Mouse (Mus musculus) liver, embryonic 12.5 days (tissue): ENCODE results near the gene Irf2bpl. TPM values are rescaled to one million over a fixed set of nuclear protein-coding genes. Genes with fewer than 3 reads are reported as not detected.
A peak's percentile ranks its signal among the peaks of the same experiment; 100 is the strongest.

ENCODE experiments used
- ATAC-seq: fragments of 200-750 bp; cut with Nextera tagmentation; 2 replicates; pipeline ENCODE4 v1.8.0; 2017; ENCODE audit warnings: moderate number of reproducible peaks, mild to moderate bottlenecking, moderate library complexity
- H3K27ac ChIP-seq: fragments of 300-500 bp; sonication (generic); 2 replicates; pipeline ENCODE4 v1.5.1; 2016; ENCODE audit warnings: mild to moderate bottlenecking
- H3K27me3 ChIP-seq: fragments of 300-500 bp; sonication (generic); replicated peaks from 2 replicates; pipeline ENCODE4 v1.6.1; 2016; ENCODE audit warnings: mild to moderate bottlenecking, moderate library complexity
- H3K36me3 ChIP-seq: fragments of 300-500 bp; sonication (generic); 2 replicates; pipeline ENCODE4 v1.6.1; 2016; ENCODE audit warnings: mild to moderate bottlenecking, moderate library complexity
- H3K4me1 ChIP-seq: fragments of 300-500 bp; sonication (generic); 2 replicates; pipeline ENCODE4 v1.6.1; 2016
- H3K4me2 ChIP-seq: fragments of 300-500 bp; sonication (generic); 2 replicates; pipeline ENCODE4 v1.6.1; 2016; ENCODE audit warnings: mild to moderate bottlenecking, moderate library complexity
- H3K4me3 ChIP-seq: fragments of 300-500 bp; sonication (generic); 2 replicates; pipeline ENCODE4 v1.5.1; 2016; ENCODE audit warnings: mild to moderate bottlenecking, moderate library complexity
- H3K9ac ChIP-seq: fragments of 300-500 bp; sonication (generic); 2 replicates; pipeline ENCODE4 v1.6.1; 2016; ENCODE audit warnings: mild to moderate bottlenecking, moderate library complexity
- H3K9me3 ChIP-seq: fragments of 300-500 bp; sonication (generic); replicated peaks from 2 replicates; pipeline ENCODE4 v1.6.1; 2016; ENCODE audit warnings: mild to moderate bottlenecking, moderate library complexity
- WGBS: fragments of 180-500 bp; shearing (Covaris S2); methylation state at CpG from one replicate; pipeline ENCODE4 v1.1.7; 2016; ENCODE audit not compliant: insufficient replicate concordance; 5-methylcytosine and 5-hydroxymethylcytosine counted together
- polyA plus RNA-seq: library from polyadenylated mRNA; unstranded; fragments of >200 nt; fragmentation: Nextera tagmentation; extraction: Ambion mirVana; gene quantifications from 2 replicates; pipeline ENCODE4 v1.2.1, GENCODE M21; 2016

Irf2bpl gene
- polyA plus RNA-seq, 1 experiment from 2014 or later: 6.7 TPM

- Histone ChIP-seq H3K36me3 (no peaks in the 10 kb centered on the region), H3K27ac (peak overlapping the region; percentile 62), H3K4me1 (peaks cover 61% of the 10 kb centered on the region), H3K27me3 (peaks cover 13% of the 10 kb centered on the region; the same call in 1 of the 2 replicates), H3K9ac (no peak overlapping the region), H3K4me2 (peak overlapping the region; percentile 36), H3K9me3 (no peaks in the 10 kb centered on the region), H3K4me3 (no peak overlapping the region)
- WGBS: 17% methylated on average over 2 of the region's 2 CpGs
- peak; percentile 50; the same call in 1 of the 2 replicates for ATAC-seq
These were observed 29.8 kb upstream of the Irf2bpl start for GRCm38 (mm10) chr12:86914351-86914750.

DNA sequence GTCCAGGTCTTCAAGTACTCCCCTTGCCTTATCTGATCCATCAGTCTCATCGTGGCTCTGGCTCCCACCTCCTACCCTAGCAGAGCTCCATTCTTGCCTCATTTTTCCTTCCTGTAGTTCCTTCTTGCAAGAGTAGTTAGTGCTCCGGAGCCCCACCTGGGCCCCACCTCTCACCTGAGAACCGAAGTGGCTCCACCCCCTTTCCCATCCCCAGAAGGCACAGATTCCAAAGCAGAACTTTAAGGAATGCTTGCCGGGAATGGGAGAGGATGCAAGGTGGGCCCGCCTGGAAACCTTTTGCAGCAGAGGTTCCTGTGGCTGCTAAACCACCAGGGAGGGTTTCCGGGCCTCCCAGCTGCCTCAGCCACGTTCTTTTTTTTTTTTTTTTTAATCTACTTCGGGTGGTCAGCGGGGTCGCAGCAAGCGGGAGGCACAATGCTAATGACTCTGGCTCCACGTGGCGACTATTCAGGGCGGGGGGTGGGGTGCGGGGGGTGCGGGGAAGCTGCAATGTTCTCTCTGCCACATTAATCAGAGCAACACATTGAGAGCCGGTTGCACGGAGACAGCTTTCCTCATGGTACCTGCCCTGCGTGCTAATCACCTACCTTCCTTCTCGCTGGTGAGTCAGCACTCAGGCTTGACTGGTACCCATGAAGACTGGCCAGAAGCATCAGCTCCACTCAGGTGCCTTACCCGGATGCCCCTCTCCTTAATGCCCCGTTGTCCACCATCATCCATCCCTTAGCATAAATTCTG, 27.9 kb upstream of the Irf2bpl start:
- Histone ChIP-seq H3K9me3 (no peaks in the 10 kb centered on the region), H3K27ac (no peak overlapping the region), H3K4me2 (peak overlapping the region; percentile 14; the same call in 1 of the 2 replicates), H3K36me3 (no peaks in the 10 kb centered on the region), H3K4me1 (peaks cover 45% of the 10 kb centered on the region), H3K27me3 (peaks cover 13% of the 10 kb centered on the region; the same call in 1 of the 2 replicates), H3K4me3 (no peak overlapping the region), H3K9ac (no peak overlapping the region)
- no peak for ATAC-seq
- WGBS: 9% methylated on average over 22 of the region's 22 CpGs

GRCm38 (mm10) chr12:86911482-86911931, 26.9 kb upstream of the Irf2bpl start:
- Histone ChIP-seq H3K4me3 (no peak overlapping the region), H3K27ac (no peak overlapping the region), H3K27me3 (peaks cover 13% of the 10 kb centered on the region; the same call in 1 of the 2 replicates), H3K9me3 (no peaks in the 10 kb centered on the region), H3K4me2 (no peak overlapping the region), H3K36me3 (no peaks in the 10 kb centered on the region), H3K9ac (no peak overlapping the region), H3K4me1 (peaks cover 42% of the 10 kb centered on the region)
- 73% methylated on average over 10 of the region's 10 CpGs for whole genome bisulfite sequencing
- no peak for ATAC-seq

GRCm38 (mm10) chr12:86906395-86906794, 21.8 kb upstream of the Irf2bpl start:
- no peaks in the 10 kb centered on the region for H3K9me3 ChIP-seq
- H3K4me3 ChIP-seq: no peak overlapping the region
- H3K27ac ChIP-seq: no peak overlapping the region
- 0 out of 2 replicates have a peak, but pooled peaks cover 2% of the 10 kb centered on the region for H3K27me3 ChIP-seq
- H3K9ac ChIP-seq: no peak overlapping the region
- no peaks in the 10 kb centered on the region for H3K36me3 ChIP-seq
- H3K4me1 ChIP-seq: peaks cover 12% of the 10 kb centered on the region
- WGBS: 5% methylated on average over 15 of the region's 15 CpGs
- peak; percentile 36; the same call in 1 of the 2 replicates for ATAC-seq
- no peak overlapping the region for H3K4me2 ChIP-seq

GRCm38 (mm10) chr12:86905876-86906275, 21.3 kb upstream of the Irf2bpl start:
- H3K27me3 ChIP-seq: no peaks in the 10 kb centered on the region
- 0 out of 2 replicates have a peak, but pooled peaks have one; percentile 13 for ATAC-seq
- WGBS: 61% methylated on average over 7 of the region's 7 CpGs
- no peak overlapping the region for H3K9ac ChIP-seq
- no peak overlapping the region for H3K4me3 ChIP-seq
- no peaks in the 10 kb centered on the region for H3K9me3 ChIP-seq
- H3K36me3 ChIP-seq: no peaks in the 10 kb centered on the region
- peaks cover 9% of the 10 kb centered on the region for H3K4me1 ChIP-seq
- no peak overlapping the region for H3K4me2 ChIP-seq
- H3K27ac ChIP-seq: no peak overlapping the region

- Histone ChIP-seq H3K27ac (no peak overlapping the region), H3K4me3 (no peak overlapping the region), H3K9me3 (no peaks in the 10 kb centered on the region), H3K4me2 (no peak overlapping the region), H3K27me3 (no peaks in the 10 kb centered on the region), H3K9ac (no peak overlapping the region), H3K36me3 (no peaks in the 10 kb centered on the region), H3K4me1 (peaks cover 9% of the 10 kb centered on the region)
- 6% methylated on average over 4 of the region's 4 CpGs for WGBS
- ATAC-seq: peak; percentile 9; the same call in 1 of the 2 replicates
These were observed 20.6 kb upstream of the Irf2bpl start for GRCm38 (mm10) chr12:86905203-86905602.

DNA sequence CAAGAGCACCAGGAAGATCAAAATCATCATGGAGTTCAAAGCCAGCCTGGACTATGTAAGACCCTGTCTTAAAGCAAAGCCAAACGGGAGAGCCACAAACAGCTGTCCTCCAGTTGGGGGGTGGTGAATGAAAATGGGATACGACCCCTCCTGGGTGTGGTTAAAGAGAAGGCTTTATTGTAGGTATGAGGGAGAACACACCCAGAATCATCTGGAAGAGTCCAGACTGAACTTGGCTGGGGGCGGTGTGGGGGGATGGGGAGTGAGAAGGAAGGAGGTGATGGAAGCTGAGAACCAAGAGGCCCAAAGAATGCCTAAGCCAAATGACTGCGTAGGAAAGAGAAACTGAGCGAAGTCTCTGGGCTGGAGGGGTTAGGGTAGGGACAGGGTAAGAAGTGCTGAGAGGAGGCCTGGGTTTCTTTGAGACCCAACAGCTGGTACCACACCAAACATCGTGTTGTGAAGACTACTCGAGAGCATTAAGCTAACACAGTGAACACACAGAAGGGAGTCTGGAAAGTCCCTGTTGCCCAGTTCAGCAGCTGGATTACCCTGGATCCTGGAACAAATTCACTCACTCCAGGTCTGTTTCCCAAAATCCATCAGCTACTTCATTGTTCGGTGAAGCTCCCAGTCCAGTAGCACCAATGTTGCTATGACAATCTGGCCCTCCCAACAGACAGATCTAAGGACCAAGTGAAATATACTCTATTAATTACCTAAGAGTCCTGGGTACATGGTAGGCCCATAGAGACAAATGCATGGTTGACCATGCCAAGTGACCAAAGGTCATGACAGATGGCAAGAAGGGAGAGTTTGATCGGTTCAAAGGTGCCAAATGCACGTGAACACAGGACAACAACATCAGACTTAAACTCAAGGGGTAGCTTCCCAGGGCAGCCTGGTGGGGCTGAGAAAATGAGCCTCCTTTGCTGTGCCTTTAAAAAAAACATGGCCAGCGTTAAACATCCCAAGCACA, 19.5 kb upstream of the Irf2bpl start:
- WGBS: 74% methylated on average over 11 of the region's 11 CpGs
- no peak for ATAC-seq
- Histone ChIP-seq H3K4me3 (no peak overlapping the region), H3K4me2 (no peak overlapping the region), H3K9ac (no peak overlapping the region), H3K36me3 (no peaks in the 10 kb centered on the region), H3K4me1 (peaks cover 9% of the 10 kb centered on the region), H3K9me3 (no peaks in the 10 kb centered on the region), H3K27ac (no peak overlapping the region), H3K27me3 (no peaks in the 10 kb centered on the region)

DNA sequence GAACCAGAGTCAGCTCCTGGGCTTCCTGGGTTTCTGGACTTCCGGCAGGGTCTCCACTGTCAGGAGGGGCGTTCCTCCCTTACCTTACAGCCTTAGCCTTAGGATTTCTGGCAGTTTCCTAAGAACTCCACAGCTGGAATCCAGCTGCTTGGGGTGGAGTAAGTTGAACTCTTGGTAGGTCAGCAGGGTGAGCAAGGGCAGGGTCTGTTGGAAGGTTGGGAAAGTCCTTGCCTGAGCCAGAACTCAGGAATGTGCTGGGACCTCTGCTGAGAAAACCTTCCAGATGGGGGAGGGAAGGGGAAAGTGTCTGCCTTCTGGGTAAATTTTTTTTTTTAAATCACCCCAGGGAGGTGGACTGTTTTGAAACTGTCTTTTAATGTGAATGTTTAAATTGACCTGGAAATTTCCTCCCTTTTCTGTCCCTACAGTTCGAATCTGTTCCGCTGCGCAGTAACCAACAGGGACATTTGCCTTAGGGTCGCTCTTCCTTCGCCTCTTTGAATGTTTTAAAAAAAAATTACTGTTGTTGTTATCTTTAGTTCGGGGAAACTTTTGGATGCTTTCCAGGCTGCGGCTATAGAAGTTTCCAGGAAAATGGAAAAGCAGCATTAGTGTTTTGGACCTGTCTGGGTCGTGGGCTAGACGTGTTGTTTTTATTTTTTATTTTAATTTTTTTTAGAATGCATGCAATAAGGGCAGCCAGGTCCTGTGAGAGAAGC, 15.0 kb upstream of the Irf2bpl start:
- Histone ChIP-seq H3K4me1 (peaks cover 41% of the 10 kb centered on the region), H3K4me3 (no peak overlapping the region), H3K27ac (no peak overlapping the region), H3K4me2 (no peak overlapping the region), H3K9me3 (no peaks in the 10 kb centered on the region), H3K27me3 (no peaks in the 10 kb centered on the region), H3K9ac (no peak overlapping the region), H3K36me3 (no peaks in the 10 kb centered on the region)
- WGBS: 74% methylated on average over 11 of the region's 11 CpGs
- ATAC-seq: no peak

- WGBS: 64% methylated on average over 3 of the region's 3 CpGs
- H3K4me2 ChIP-seq: no peak overlapping the region
- ATAC-seq: no peak
- no peaks in the 10 kb centered on the region for H3K27me3 ChIP-seq
- H3K9ac ChIP-seq: no peak overlapping the region
- H3K4me1 ChIP-seq: peaks cover 50% of the 10 kb centered on the region
- no peak overlapping the region for H3K4me3 ChIP-seq
- H3K9me3 ChIP-seq: no peaks in the 10 kb centered on the region
- no peaks in the 10 kb centered on the region for H3K36me3 ChIP-seq
- no peak overlapping the region for H3K27ac ChIP-seq
These were observed 13.8 kb upstream of the Irf2bpl start for GRCm38 (mm10) chr12:86898448-86898847.

DNA sequence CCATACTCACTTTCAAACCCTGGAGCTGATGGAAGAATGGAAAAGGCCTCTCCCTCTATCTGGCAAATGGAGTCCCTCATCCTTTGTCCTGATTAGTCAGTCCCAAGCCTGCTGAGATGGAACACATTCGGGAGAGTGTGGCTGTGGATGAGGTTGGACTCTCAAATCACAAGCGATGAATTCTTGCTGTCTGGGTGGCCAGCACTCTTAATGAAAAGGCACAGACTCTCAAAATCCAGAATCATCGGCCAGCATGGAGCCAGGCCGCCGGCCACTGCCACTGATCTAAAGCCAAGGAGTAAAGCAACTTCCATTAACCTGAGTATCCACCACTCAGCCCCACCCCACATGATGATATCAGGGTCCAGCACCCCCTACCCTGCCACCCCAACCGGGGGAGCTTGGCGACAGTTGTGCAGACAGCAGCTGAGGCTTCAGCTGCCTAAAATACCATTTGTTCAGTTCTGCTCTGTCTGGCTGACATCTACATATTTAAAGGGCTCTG, 13.2 kb upstream of the Irf2bpl start:
- no peak overlapping the region for H3K27ac ChIP-seq
- H3K9ac ChIP-seq: no peak overlapping the region
- ATAC-seq: no peak
- no peaks in the 10 kb centered on the region for H3K9me3 ChIP-seq
- H3K27me3 ChIP-seq: no peaks in the 10 kb centered on the region
- WGBS: 66% methylated on average over 7 of the region's 7 CpGs
- H3K36me3 ChIP-seq: no peaks in the 10 kb centered on the region
- H3K4me2 ChIP-seq: no peak overlapping the region
- H3K4me1 ChIP-seq: peaks cover 56% of the 10 kb centered on the region
- H3K4me3 ChIP-seq: no peak overlapping the region

DNA sequence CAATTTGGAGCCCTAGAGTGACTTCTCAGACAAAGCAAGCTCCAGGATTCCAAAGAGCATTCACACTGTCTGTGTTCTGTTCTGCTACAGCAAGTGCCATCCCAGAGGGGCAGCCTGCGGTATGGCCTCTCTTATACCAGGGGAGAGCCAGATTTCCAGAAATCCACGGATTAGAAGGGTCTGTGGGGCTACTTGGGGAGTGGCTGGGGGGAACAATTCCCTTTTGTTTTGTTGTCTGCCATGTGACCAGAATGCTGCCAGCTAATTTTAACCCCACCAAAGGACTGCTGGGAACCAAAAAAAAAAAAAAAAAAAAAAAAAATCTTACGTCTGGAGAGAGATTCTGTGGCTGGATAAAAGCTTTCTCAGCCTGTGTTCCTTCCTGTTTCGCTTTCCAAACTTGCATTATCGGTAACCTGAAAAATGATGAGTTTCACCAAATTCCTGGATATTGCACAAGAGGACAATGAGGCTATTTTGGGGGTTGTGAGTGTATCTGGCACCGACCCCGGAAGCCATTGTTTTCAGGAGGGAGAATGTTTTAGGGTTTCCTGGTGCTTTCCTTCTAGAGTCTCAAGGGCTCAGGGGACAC, 12.4 kb upstream of the Irf2bpl start:
- Histone ChIP-seq H3K4me1 (peaks cover 64% of the 10 kb centered on the region), H3K4me3 (no peak overlapping the region), H3K9me3 (no peaks in the 10 kb centered on the region), H3K36me3 (no peaks in the 10 kb centered on the region), H3K9ac (0 out of 2 replicates have a peak overlapping the region, but pooled peaks have one; percentile 10), H3K27ac (0 out of 2 replicates have a peak overlapping the region, but pooled peaks have one; percentile 37), H3K27me3 (peaks cover 5% of the 10 kb centered on the region), H3K4me2 (no peak overlapping the region)
- 36% methylated on average over 7 of the region's 7 CpGs for WGBS
- no peak for ATAC-seq
